Mouse (Mus musculus): ENCODE data around the gene Pias4. TPM values are rescaled to one million over a fixed set of nuclear protein-coding genes. Genes with fewer than 3 reads are reported as not detected.

Gene Pias4
- polyA plus RNA-seq, 1 experiment from 2014 or later, result 59.2 TPM

DNA sequence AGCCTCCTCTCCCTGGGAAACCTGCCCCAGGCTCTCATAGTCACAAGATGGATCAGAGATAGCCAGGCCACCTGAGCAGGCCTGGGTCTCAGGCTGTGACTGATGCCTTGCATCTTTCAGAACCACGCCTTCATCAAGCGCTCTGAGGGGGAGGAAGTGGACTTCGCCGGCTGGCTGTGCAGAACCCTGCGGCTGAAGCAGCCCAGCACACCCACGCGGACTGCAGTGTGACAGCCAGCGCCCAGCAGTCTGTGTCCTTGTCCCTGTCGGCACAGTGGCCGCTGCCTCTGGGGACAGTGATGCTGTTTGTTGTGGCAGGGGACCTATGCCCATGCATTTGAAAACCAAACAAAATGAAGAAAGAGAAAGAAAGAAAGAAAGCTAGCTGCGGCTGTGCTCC, 44.2 kb downstream of the Pias4 start:
- WGBS, result 86% methylated on average over 11 of the region's 11 CpGs
- peaks cover 46% of the 10 kb centered on the region for H3K36me3 ChIP-seq (replicated peaks)
- no peak overlapping the region for H3K4me2 ChIP-seq
- peaks cover 3% of the 10 kb centered on the region; the same call in 1 of the 2 replicates for H3K27me3 ChIP-seq (replicated peaks)
- no peak overlapping the region for H3K27ac ChIP-seq
- H3K4me1 ChIP-seq, result peaks cover 1% of the 10 kb centered on the region; the same call in 1 of the 2 replicates
- no peak overlapping the region for H3K4me3 ChIP-seq
- no peak for ATAC-seq (replicated peaks)
- no peak overlapping the region for H3K9ac ChIP-seq
- no peaks in the 10 kb centered on the region for H3K9me3 ChIP-seq

DNA sequence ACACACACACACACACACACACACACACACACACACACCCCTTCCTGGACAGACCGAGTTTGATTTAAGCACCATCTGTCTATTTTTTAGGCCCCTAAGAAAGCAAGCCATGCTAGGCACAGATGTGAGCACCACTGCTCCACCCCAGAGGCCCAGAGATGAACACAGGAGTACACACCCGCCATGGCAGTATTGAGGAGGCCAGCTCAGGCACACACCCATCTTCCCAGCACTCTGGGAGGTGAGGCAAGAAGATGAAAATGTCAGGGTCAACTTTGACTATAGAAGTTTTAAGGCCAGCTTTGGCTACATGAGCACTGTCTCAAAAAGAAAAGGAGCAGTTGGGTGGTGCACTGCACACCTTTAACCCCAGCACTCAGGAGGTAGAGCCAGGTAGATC, 44.8 kb downstream of the Pias4 start:
- 90% methylated on average over 2 of the region's 2 CpGs for WGBS
- Histone ChIP-seq H3K27ac (no peak overlapping the region), H3K4me1 (no peaks in the 10 kb centered on the region), H3K27me3 (replicated peaks) (no peaks in the 10 kb centered on the region), H3K4me2 (no peak overlapping the region), H3K9me3 (no peaks in the 10 kb centered on the region), H3K4me3 (no peak overlapping the region), H3K9ac (no peak overlapping the region), H3K36me3 (replicated peaks) (peaks cover 50% of the 10 kb centered on the region)
- ATAC-seq (replicated peaks), result no peak

DNA sequence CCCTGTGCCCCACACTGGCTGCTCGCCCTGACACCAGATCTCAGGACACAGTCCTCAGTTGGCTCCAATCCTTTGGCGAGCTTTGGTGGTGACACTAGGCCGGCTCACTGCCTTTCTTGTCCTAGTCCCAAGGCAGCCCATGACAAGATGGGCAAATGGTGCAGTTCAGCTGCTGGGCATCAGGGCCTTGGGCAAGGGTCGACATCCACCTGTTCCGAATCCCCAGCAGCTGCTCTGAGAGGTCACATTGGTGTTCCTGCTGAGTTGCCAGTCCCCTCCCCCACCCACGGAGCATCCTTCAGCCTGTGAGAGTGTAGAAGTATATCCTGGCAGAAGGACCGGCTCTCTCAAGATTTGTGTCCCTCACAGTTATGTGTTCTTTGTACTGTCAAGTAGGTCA, 47.1 kb downstream of the Pias4 start:
- ATAC-seq (replicated peaks), result no peak
- Histone ChIP-seq H3K9me3 (no peaks in the 10 kb centered on the region), H3K27me3 (replicated peaks) (no peaks in the 10 kb centered on the region), H3K4me2 (no peak overlapping the region), H3K4me3 (no peak overlapping the region), H3K36me3 (replicated peaks) (peaks cover 66% of the 10 kb centered on the region), H3K27ac (no peak overlapping the region), H3K9ac (no peak overlapping the region), H3K4me1 (no peaks in the 10 kb centered on the region)
- 86% methylated on average over 7 of the region's 7 CpGs for WGBS

DNA sequence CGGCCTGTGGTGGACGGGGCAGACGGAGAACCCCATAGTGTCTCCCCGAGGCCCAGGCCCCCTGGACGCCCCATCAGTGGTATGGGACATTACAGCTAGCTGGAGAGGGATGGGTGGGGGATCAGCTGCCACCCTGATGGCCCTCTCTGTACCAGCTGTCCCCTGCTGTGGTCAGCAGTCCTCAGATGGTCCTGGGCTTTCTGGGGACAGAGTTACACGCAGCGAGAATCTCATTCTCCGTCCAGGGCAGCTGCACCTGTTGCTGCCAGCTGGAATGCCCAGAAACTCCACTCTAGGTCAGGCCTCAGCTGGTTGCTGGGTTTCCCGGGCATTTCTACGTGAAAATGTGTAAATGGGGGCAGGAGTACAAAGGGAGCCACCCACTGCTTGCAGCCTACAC, 48.1 kb downstream of the Pias4 start:
- H3K4me1 ChIP-seq, result no peaks in the 10 kb centered on the region
- H3K36me3 ChIP-seq (replicated peaks), result peaks cover 76% of the 10 kb centered on the region
- no peaks in the 10 kb centered on the region for H3K9me3 ChIP-seq
- no peak overlapping the region for H3K4me2 ChIP-seq
- no peak for ATAC-seq (replicated peaks)
- H3K9ac ChIP-seq, result no peak overlapping the region
- no peak overlapping the region for H3K4me3 ChIP-seq
- WGBS, result 95% methylated on average over 10 of the region's 10 CpGs
- H3K27ac ChIP-seq, result no peak overlapping the region
- H3K27me3 ChIP-seq (replicated peaks), result no peaks in the 10 kb centered on the region

DNA sequence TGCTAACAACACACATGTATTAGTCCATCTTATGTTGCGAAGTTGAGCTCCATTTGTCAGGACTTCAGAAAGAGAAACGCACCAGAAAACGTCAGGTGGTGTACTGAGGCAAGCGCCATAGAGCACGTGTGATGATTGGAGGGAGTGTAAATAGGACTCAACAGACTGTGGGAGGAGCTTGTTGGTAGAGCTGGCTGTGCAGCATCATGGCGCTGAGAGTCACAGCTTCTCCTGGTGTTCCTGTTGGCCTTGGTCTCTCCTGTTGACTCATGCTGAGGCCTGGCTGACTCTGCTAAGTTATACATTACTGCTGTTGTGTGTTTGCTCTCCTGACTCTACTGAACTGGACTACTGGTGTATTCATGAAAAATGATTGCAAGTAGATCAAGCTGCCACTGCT, 54.8 kb downstream of the Pias4 start:
- no peak overlapping the region for H3K27ac ChIP-seq
- 94% methylated on average over 6 of the region's 6 CpGs for WGBS

DNA sequence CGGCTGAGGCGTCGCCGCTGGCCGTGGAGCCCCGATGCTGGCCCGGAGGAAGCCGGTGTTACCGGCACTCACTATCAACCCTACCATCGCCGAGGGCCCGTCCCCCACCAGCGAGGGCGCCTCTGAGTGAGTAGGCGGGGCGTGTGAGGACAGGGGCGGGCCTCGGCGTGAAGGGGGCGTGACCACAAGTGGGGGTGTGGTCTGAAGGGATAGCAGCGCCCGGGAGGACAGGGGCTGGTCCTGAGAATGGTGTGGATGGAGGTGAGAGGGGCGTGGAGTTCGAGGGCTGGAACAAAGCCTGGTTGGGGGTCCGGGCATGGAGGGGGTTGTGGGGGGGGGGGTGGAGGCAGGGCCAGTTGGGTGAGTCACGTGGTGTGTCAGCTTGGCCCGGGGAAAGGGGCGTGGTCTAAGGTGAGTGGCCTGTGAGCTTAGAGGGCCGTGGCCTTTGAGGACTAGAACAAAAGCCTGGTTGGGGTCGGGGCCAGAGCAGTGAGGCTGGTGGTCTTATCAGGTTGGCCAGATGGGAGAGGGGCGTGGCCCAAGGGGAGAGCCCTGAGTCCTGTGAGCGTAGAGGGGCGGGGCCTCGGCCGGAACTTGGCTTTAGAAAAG, 61.5 kb downstream of the Pias4 start:
- Histone ChIP-seq H3K36me3 (replicated peaks) (peaks cover 29% of the 10 kb centered on the region), H3K27me3 (replicated peaks) (no peaks in the 10 kb centered on the region), H3K4me2 (peak overlapping the region; percentile 79), H3K9ac (peak overlapping the region; percentile 96), H3K4me3 (peak overlapping the region; percentile 64), H3K4me1 (peaks cover 28% of the 10 kb centered on the region), H3K27ac (peak overlapping the region; percentile 99), H3K9me3 (no peaks in the 10 kb centered on the region)
- 1% methylated on average over 35 of the region's 35 CpGs for WGBS
- peak; percentile 81 for ATAC-seq (replicated peaks)

More for the DNA sequence above, 54.8 kb downstream of the Pias4 start:
- peaks cover 70% of the 10 kb centered on the region for H3K36me3 ChIP-seq (replicated peaks)
- no peak overlapping the region for H3K4me3 ChIP-seq
- H3K9ac ChIP-seq, result no peak overlapping the region
- H3K27me3 ChIP-seq (replicated peaks), result no peaks in the 10 kb centered on the region
- 0 out of 2 replicates have a peak, but pooled peaks cover 7% of the 10 kb centered on the region for H3K4me1 ChIP-seq
- no peak overlapping the region for H3K4me2 ChIP-seq
- ATAC-seq (replicated peaks), result no peak
- no peaks in the 10 kb centered on the region for H3K9me3 ChIP-seq

DNA sequence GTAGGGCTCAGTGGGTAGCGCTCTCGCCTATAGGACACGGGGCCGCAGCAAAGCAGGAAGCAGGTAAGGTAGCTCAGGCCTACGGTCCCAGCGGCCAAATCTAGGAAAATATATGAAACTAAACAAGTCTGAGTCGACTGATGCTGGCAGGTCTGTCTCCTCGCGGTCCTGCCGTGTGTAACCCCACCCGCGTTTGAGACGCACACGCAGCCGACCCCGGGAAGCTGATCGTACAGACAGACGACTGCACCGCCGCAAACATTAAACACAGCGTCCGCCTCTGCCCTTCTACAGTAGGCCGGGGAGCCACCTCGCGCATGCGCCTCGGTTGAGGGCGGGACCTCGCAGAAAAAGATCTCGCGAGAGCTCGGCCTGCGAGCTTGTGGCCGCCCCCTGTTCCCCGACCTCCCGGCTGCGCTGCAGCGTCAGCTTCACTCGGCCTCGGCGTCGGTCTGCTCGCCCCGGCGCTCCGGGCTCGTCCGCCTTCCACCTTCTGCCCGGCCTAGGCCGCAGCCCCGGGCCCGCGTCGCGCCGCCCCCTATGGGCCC, 62.1 kb downstream of the Pias4 start, which contains the start of gene Map2k2:
Map2k2 (plus strand) TSS at position 351 of the 548 bp plus-strand sequence.
- Histone ChIP-seq H3K9ac (peak within 1 kb of the TSS; percentile 96), H3K4me2 (peak within 1 kb of the TSS; percentile 79), H3K9me3 (no peaks in the 10 kb centered on the region), H3K27me3 (replicated peaks) (no peaks in the 10 kb centered on the region), H3K36me3 (replicated peaks) (peaks cover 23% of the 10 kb centered on the region), H3K4me3 (peak within 1 kb of the TSS; percentile 64), H3K4me1 (peaks cover 28% of the 10 kb centered on the region), H3K27ac (peak within 1 kb of the TSS; percentile 99)
- peak; percentile 94 for ATAC-seq (replicated peaks)
- WGBS, result under 1% methylated on average over 55 of the region's 56 CpGs

Small RNA genes lying within 50 kb of the gene (microRNA-seq; reads per million reads assigned to microRNA genes)
- gene Mir5615-1 (not detected), gene Mir5615-2 (not detected)

Other genes with a start within 250 kb of the Pias4 start
- gene Lmnb2, start 249.7 kb downstream of the Pias4 start, polyA plus RNA-seq (2015; fragmentation: Nextera tagmentation; extraction: Ambion mirVana), result 46.9 and 48.9 TPM in 2 replicates
- 5.5 and 8.2 TPM in 2 replicates for gene Gadd45b, start 237.8 kb downstream of the Pias4 start, polyA plus RNA-seq (2015; fragmentation: Nextera tagmentation; extraction: Ambion mirVana)
- gene Gng7, start 153.0 kb downstream of the Pias4 start, polyA plus RNA-seq (2015; fragmentation: Nextera tagmentation; extraction: Ambion mirVana), result 19.0 and 21.2 TPM in 2 replicates
- gene Diras1, start 142.3 kb downstream of the Pias4 start, polyA plus RNA-seq (2015; fragmentation: Nextera tagmentation; extraction: Ambion mirVana), result 77.5 and 79.2 TPM in 2 replicates
- gene Slc39a3, start 130.5 kb downstream of the Pias4 start, polyA plus RNA-seq (2015; fragmentation: Nextera tagmentation; extraction: Ambion mirVana), result 57.2 and 58.0 TPM in 2 replicates
- 353 and 376 TPM in 2 replicates for gene Sgta, start 107.7 kb downstream of the Pias4 start, polyA plus RNA-seq (2015; fragmentation: Nextera tagmentation; extraction: Ambion mirVana)
- 48.8 and 52.2 TPM in 2 replicates for gene Thop1, start 97.9 kb downstream of the Pias4 start, polyA plus RNA-seq (2015; fragmentation: Nextera tagmentation; extraction: Ambion mirVana)
- 0.36 and 0.48 TPM in 2 replicates for gene Creb3l3, start 69.0 kb downstream of the Pias4 start, polyA plus RNA-seq (2015; fragmentation: Nextera tagmentation; extraction: Ambion mirVana)
- gene Map2k2, start 62.0 kb downstream of the Pias4 start, polyA plus RNA-seq (2015; fragmentation: Nextera tagmentation; extraction: Ambion mirVana), result 258 and 270 TPM in 2 replicates
- gene Zbtb7a, start 32.7 kb downstream of the Pias4 start, polyA plus RNA-seq (2015; fragmentation: Nextera tagmentation; extraction: Ambion mirVana), result 16.2 and 16.7 TPM in 2 replicates
- 588 and 606 TPM in 2 replicates for gene Eef2, start 8.7 kb upstream of the Pias4 start, polyA plus RNA-seq (2015; fragmentation: Nextera tagmentation; extraction: Ambion mirVana)
- gene Dapk3, start 15.1 kb upstream of the Pias4 start, polyA plus RNA-seq (2015; fragmentation: Nextera tagmentation; extraction: Ambion mirVana), result 66.3 and 67.3 TPM in 2 replicates
- gene 4930442H23Rik, start 15.9 kb upstream of the Pias4 start, polyA plus RNA-seq (2015; fragmentation: Nextera tagmentation; extraction: Ambion mirVana), result not detected in 2 replicates
- 0.14 TPM in 1 of 2 replicates, not detected in the other for gene Nmrk2, start 34.1 kb upstream of the Pias4 start, polyA plus RNA-seq (2015; fragmentation: Nextera tagmentation; extraction: Ambion mirVana)
- 95.3 and 96.7 TPM in 2 replicates for gene Atcay, start 62.9 kb upstream of the Pias4 start, polyA plus RNA-seq (2015; fragmentation: Nextera tagmentation; extraction: Ambion mirVana)
- 35.4 and 37.2 TPM in 2 replicates for gene Zfr2, start 65.2 kb upstream of the Pias4 start, polyA plus RNA-seq (2015; fragmentation: Nextera tagmentation; extraction: Ambion mirVana)
- gene Matk, start 85.0 kb upstream of the Pias4 start, polyA plus RNA-seq (2015; fragmentation: Nextera tagmentation; extraction: Ambion mirVana), result 37.2 and 40.1 TPM in 2 replicates
- 124 and 126 TPM in 2 replicates for gene Mrpl54, start 99.0 kb upstream of the Pias4 start, polyA plus RNA-seq (2015; fragmentation: Nextera tagmentation; extraction: Ambion mirVana)
- 36.4 and 38.5 TPM in 2 replicates for gene Apba3, start 99.0 kb upstream of the Pias4 start, polyA plus RNA-seq (2015; fragmentation: Nextera tagmentation; extraction: Ambion mirVana)
- gene Tjp3, start 123.7 kb upstream of the Pias4 start, polyA plus RNA-seq (2015; fragmentation: Nextera tagmentation; extraction: Ambion mirVana), result 6.9 and 8.0 TPM in 2 replicates
- 154 and 159 TPM in 2 replicates for gene Pip5k1c, start 125.0 kb upstream of the Pias4 start, polyA plus RNA-seq (2015; fragmentation: Nextera tagmentation; extraction: Ambion mirVana)
- 35.8 and 38.3 TPM in 2 replicates for gene Cactin, start 153.2 kb upstream of the Pias4 start, polyA plus RNA-seq (2015; fragmentation: Nextera tagmentation; extraction: Ambion mirVana)
- 5.7 and 6.2 TPM in 2 replicates for gene Tbxa2r, start 160.8 kb upstream of the Pias4 start, polyA plus RNA-seq (2015; fragmentation: Nextera tagmentation; extraction: Ambion mirVana)
- gene Gipc3, start 175.3 kb upstream of the Pias4 start, polyA plus RNA-seq (2015; fragmentation: Nextera tagmentation; extraction: Ambion mirVana), result not detected in 2 replicates
- 26.6 and 29.9 TPM in 2 replicates for gene Hmg20b, start 182.6 kb upstream of the Pias4 start, polyA plus RNA-seq (2015; fragmentation: Nextera tagmentation; extraction: Ambion mirVana)
- 19.7 and 22.5 TPM in 2 replicates for gene Mfsd12, start 189.6 kb upstream of the Pias4 start, polyA plus RNA-seq (2015; fragmentation: Nextera tagmentation; extraction: Ambion mirVana)
- gene 4930404N11Rik, start 197.9 kb upstream of the Pias4 start, polyA plus RNA-seq (2015; fragmentation: Nextera tagmentation; extraction: Ambion mirVana), result 1.1 TPM in 2 replicates
- gene Fzr1, start 210.6 kb upstream of the Pias4 start, polyA plus RNA-seq (2015; fragmentation: Nextera tagmentation; extraction: Ambion mirVana), result 153 and 159 TPM in 2 replicates
- 90.4 and 92.6 TPM in 2 replicates for gene Dohh, start 216.5 kb upstream of the Pias4 start, polyA plus RNA-seq (2015; fragmentation: Nextera tagmentation; extraction: Ambion mirVana)
- 8.4 and 9.3 TPM in 2 replicates for gene Gm48551, start 216.5 kb upstream of the Pias4 start, polyA plus RNA-seq (2015; fragmentation: Nextera tagmentation; extraction: Ambion mirVana)
- 2.7 and 3.3 TPM in 2 replicates for gene Gm48552, start 221.1 kb upstream of the Pias4 start, polyA plus RNA-seq (2015; fragmentation: Nextera tagmentation; extraction: Ambion mirVana)
- gene Smim24, start 225.1 kb upstream of the Pias4 start, polyA plus RNA-seq (2015; fragmentation: Nextera tagmentation; extraction: Ambion mirVana), result 1.4 and 1.6 TPM in 2 replicates